Mouse (Mus musculus) CD8-positive naive resting alpha-beta T cell, adult 2 months (primary cell): ENCODE data around the gene Prkca.

ENCODE experiments used
- DNase-seq, 2 experiments: peaks; one replicate each; pipeline ENCODE4 v3.0.0; 2022; ENCODE audit warnings: low read depth in 2 of 2, low spot score in 2 of 2

Prkca gene

DNA sequence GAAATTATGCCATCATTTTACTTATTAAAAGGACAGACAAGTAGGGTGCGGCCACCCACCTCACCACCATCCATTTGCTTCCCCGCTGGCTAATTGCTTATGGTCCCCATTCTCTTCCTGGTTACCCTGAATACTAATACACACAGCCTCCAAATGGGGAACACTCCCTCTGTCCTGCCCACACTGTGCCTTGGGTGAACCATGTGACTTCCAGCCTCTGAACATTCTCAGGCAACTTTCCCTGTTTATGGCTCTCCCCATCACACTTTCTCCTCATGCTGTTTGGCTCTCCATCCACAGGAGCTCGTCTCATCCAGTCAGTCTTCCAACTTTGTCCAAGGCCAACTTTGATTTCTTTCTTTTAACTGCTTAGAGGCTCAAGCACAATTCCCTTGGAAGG lies 80.3 kb downstream of the Prkca start:
- no peak for DNase-seq

DNA sequence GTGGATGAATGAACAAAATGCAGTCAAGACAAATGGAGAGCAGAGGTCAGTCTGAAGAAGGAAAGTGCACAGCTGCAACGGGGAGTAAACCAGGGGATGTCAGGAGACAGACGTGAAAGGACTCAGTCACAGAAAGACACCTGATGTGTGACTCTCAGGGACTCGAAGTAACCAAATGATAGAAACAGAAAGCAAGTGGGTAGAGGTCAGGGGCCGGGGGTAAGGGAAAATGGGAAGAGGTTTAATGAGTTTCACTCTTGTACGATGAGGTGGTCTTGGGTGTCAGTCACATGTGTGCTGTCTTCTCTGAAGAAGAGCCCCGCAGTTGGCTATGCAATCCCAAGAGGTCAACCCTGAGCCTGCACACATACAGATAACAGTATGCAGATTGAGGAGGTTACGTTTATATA lies 82.0 kb downstream of the Prkca start:
- no peak for DNase-seq

- no peak for DNase-seq
These were observed 82.8 kb downstream of the Prkca start for GRCm38 (mm10) chr11:108260775-108261517.

GRCm38 (mm10) chr11:108259391-108259790 lies 84.3 kb downstream of the Prkca start:
- DNase-seq = no peak

DNA sequence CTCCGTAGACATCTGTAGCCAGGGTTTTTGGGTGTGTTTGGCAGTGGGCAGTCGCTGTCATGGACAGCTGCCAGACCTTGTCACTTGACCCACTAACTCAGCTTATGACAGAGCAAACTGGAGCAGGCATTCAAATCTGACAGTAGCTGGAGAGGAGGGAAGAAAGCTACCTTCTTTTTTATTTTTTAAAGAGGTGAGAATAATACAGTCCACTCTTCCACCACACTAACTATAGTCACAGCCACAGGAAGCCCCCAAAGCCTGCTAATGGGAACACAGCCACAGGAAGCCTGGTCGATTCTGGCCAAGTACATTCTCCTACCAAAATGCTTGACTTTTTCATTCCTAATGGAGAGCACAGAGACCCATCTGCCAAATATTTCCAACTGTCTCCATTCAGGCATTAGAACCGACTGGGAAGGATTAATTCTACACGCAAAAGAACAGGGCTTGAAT lies 84.9 kb downstream of the Prkca start:
- no peak for DNase-seq

DNA sequence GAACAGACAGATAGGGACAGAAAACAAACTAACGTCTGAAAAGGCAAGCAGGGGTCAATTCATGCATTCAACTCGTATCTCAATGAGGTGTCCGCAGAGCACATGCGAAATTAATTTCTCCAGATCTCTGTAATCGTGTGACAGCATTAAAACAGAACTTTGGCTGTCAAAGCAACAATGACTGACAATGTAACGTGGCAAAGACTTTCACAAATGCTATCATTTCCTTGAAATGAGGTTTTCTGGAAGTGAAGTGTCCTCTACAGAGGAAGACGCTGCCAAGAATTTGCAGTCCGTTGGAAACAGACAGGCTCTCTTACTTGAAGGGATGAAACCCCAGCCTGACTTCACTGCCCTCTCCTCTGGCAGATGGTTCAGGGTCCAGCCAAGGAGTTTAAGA lies 85.8 kb downstream of the Prkca start:
- no peak for DNase-seq

DNA sequence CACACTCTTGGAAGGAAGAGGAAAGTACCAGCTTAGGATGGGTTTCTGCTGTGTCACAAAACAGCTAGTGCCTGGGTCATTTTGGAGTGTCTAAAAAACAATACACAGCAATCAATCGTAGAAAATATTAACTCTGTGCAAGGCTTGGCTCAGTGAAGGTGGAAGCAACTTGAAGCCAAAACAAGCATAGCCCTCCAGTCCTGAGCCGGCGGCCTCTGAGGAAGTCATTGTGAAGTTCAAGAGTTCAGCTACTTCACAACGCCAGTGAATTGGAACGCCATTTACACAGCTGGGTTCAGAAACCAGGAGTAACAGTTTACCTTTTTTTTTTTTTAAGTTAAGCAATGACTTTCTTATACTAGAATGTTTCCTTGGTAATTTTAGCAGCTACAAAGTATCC lies 89.0 kb downstream of the Prkca start:
- no peak for DNase-seq

DNA sequence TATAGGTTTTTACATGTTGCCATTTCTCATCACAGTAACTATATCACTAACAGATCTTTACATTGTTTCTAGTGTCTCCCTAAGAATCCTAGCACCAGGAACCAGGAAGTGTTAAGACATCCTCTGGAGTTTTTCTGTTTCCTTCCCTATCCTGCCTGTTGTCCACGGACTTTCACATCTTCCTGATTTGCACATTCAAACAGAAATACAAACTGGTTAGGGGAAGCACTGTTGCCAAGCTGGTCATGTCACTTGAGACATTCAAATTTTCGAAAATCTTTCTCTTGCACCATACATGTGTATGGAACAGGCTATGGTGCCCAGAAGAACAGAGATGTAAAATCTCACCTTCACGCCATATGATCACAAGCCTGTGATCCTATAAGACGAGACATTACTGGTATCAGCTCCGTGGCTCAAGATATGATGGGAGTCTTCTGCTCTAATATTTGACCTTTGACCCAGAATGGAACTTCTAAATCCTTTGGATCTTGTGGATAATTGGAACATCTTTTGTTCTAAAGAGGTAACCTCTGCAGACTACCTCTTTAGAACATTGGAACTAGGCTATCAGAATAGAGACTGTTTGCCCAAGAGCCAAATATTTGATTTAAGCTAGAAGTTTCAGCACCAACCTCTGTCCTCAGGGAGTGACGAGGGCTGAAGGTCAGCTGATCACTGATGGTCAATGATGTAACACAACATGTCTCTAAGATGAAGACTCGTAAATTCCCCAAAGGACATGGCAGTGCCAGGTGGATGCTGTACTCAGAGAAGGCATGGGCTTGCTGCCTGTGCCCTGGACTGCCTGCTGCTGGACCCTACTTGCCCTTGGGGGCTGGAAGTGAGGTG lies 91.6 kb downstream of the Prkca start:
- no peak for DNase-seq

GRCm38 (mm10) chr11:108250829-108251637 lies 92.7 kb downstream of the Prkca start:
- no peak for DNase-seq

DNA sequence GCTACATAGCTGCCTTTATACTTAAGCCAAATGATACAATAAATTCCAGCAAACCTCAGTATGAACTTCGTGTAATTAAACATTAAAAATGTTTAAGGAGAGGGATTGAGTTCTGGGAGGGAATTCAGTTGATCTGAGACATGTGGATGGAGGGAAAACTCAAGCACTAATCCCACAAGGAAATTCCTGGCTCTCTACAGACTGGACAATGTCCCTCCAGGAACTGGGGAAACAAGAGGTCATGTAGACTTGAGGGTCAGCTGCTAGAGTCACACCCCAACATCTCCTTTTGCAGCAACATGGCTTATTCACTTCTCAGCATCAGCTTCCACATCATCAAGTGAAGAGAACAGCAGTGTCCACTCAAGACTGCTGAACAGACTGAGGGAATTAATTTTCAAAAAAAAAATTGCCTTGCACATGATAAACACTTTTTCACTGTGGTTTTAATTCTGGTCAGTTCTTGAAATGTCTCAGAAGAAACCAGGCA lies 93.5 kb downstream of the Prkca start:
- no peak for DNase-seq

DNA sequence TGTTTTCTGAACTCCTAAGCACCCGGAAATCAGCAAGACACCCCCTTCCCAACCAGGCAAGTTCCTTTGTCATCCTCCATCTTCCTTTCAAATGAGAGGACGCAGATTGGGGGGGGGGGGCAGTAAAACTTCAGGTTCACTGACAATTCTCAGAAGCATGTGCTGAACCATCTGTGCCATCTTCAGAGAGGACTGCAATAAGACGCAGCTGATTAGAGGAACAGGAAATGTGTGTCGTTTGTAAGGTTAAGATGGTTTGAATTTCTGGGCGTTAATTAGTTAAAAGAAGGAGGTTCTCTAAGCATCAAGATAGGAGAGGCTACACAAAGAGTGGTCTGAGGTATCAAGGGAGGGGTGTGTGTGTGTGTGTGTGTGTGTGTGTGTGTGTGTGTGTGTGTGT lies 94.2 kb downstream of the Prkca start:
- no peak for DNase-seq

DNA sequence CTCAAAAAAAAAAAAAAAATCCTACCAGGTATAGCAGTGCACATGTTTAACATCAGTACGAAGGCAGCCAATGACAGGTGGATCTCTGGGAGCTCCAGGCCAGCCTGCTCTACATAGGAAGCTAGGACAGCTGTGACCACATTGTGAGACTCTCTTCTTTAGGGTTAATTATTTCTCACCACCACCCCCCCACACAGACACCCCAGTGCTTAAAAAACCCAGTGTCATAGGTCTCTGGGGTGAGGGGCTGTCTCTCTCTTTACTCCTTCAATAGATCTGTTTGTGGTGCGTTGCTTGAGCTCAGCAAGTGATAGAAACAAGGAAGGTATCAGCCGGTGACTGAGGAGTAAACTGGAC lies 94.7 kb downstream of the Prkca start:
- DNase-seq = no peak

DNA sequence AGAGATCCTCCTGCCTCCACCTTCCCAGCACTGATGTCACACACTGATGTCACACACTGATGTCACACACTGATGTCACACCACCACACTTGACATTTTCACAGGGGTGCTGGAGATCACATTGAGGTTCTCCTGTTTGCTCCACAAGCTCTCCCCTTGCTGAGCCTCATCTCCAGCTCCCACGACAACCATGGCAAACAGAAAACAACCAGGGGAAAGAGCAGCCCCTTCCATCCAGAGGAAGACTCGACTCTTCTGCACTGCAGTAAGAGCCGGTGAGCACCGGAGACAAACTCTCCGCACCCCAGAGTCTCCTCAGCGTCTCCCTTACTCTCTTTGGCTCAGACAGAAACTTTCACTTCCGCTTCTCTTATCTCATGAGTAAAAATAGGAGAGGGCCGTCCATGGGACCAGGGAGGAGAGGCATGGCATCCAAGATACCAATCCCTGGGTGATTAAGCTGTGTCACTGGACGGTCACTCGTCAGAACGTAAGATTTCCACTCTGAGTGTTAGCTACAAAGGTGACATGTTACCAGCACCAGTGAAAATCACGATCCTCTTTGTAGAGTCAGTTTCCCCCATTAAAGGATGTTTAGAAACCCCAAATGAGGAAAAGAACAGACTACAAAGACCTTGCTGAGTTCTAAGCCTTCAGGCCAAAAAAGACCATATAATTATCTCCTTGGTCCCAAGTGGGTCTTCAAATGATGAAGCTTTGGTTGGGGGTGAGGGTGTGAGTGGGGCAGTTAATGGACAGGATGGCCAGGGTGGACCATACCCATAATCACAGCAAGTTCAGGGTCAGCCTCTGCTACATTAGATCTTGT lies 95.3 kb downstream of the Prkca start:
- DNase-seq = no peak

DNA sequence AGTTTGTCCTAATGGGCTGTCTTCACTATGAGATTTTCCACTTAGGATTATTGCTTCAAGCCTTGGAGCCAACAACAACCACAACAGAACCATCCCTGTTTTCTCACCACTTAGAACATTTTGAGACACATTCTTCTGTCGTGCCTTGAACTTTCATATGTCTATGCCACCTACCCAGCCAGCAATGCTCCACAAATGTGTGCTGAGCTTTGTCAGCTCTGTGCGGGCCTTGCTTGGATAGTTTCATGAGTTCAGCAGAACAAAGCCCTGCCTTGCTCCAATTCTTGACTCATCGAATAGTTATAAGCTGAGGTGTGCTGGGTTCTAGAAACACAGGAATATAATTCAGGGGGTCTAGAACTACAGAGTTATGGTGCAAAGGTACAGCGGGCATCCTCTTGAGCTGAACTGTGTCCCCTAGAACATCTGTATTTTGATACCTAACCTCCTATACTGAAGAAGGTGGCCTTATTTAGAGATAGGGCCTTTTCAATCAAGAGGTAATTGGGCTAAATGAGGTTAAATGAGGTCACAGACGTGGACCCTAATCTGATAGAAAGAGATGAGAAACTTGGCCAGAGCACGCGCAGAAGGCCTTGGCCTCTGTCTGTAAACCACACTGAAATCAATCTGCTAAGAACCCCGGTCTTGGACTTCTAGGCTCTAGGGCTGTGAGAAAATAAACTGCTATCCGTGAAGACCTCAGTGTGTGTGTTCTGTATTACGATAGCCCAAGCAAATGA lies 96.4 kb downstream of the Prkca start:
- DNase-seq = no peak

- no peak for DNase-seq
These were observed 97.4 kb downstream of the Prkca start for GRCm38 (mm10) chr11:108246267-108246702.

GRCm38 (mm10) chr11:108244241-108244640 lies 99.5 kb downstream of the Prkca start:
- no peak for DNase-seq

DNA sequence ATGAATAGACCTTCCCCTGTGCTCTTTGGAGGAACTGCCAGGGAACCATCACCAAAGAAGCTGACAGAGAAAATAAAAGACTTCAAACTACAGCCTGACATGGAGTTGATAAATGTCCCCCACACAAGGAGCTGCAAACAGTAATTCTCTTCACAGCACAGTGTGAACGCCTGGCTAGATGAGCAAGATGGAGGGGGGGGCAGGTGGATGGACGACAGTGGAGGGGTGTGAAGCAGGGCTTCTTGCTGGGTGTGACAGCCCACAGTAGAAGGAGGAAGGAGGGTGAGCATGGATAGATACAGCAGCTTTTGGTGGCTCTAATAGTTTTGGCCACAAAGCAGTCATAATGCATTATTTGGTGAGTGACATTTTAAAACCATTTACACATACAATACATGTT lies 100.1 kb downstream of the Prkca start:
- no peak for DNase-seq

DNA sequence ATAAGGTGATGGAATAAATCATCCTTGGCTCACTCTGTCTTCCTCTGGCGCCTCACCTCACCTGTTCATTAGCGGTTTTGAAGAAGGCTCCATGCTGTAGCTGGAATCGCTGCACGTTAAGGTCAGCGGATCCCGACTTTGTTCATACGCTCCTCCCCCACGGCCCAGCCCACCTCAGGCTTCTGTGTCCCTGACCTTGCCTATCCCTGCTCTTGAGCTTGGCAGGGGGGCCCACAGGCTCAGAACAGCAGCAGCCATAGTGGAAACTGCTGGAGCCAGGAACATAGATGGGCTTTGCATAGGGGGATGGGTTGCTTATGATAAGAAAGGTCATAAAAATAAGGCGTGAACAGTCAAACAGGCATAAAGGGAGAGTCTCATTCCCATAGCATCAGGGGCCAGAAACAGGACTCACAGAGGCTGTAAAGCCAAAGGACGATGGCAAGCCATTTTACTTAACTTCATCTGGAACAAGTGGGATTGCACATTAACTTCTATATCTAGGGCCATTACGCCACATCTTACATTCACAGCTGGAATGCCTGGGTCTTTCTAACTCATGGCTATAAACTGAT lies 102.7 kb downstream of the Prkca start:
- no peak for DNase-seq

DNA sequence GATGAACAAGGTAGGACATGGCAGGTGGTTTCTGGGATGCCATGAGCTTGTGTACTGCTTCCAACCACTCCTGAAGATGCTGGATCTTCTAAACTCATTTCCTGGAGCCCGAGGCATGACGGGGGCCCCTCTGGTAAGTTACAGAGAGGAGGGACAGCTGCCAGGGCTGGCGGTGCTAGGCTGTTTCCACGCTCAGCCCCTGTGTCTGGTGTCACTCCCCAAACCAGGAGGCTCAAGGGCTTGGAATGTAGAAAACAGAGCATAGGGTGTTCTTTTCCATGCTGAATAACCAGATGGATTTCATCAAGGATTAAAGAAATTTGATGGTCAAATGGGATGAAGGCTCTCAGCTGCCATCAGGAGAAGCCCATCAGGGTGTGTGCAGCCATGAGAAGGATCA lies 104.6 kb downstream of the Prkca start:
- no peak for DNase-seq
